Mouse (Mus musculus) thymus, adult 2 months (tissue): Measurements from ENCODE around the gene Zfp148. TPM values are rescaled to one million over a fixed set of nuclear protein-coding genes. Genes with fewer than 3 reads are reported as not detected.

Experiments used
- DNase-seq: peaks from one replicate; pipeline ENCODE4 v3.0.0; 2021
- H3K27ac ChIP-seq: fragments of 200-500 bp; 2 replicates; pipeline ENCODE4 v1.5.1; 2012; ENCODE audit warnings: low read length, control low read depth; ENCODE audit not compliant: control insufficient read depth, insufficient read depth
- H3K27me3 ChIP-seq: fragments of 200-500 bp; 2 replicates; pipeline ENCODE4 v1.6.1; 2012; ENCODE audit warnings: mild to moderate bottlenecking, low read length, moderate library complexity, mixed read lengths; ENCODE audit not compliant: control insufficient read depth, insufficient read depth
- H3K36me3 ChIP-seq: fragments of 200-500 bp; 2 replicates; pipeline ENCODE4 v1.6.1; 2012; ENCODE audit warnings: mild to moderate bottlenecking, low read length, moderate library complexity; ENCODE audit not compliant: control insufficient read depth, insufficient read depth
- H3K4me1 ChIP-seq: fragments of 200-500 bp; replicated peaks from 2 replicates; pipeline ENCODE4 v1.6.1; 2012; ENCODE audit warnings: low read length; ENCODE audit not compliant: control insufficient read depth, insufficient read depth
- H3K4me3 ChIP-seq: fragments of 200-500 bp; 2 replicates; pipeline ENCODE4 v1.5.1; 2012; ENCODE audit warnings: mild to moderate bottlenecking, low read length, control low read depth, moderate library complexity; ENCODE audit not compliant: control insufficient read depth, insufficient read depth
- CTCF ChIP-seq: fragments of 200-500 bp; IDR thresholded peaks from 2 replicates; pipeline ENCODE4 v1.5.1; 2012; ENCODE audit warnings: mild to moderate bottlenecking, control low read depth, low read length, moderate library complexity, borderline replicate concordance; ENCODE audit not compliant: control insufficient read depth, poor library complexity, insufficient read depth; ENCODE audit errors: extremely low read depth
- POLR2A ChIP-seq: fragments of 200-500 bp; IDR thresholded peaks from 2 replicates; pipeline ENCODE4 v1.6.1; 2012; ENCODE audit warnings: mild to moderate bottlenecking, low read length, control low read depth, moderate library complexity; ENCODE audit not compliant: control insufficient read depth, poor library complexity, insufficient read depth; ENCODE audit errors: extremely low read depth
- WGBS: fragments of 180-500 bp; shearing (Covaris S2); methylation state at CpG from one replicate; pipeline ENCODE4 v1.1.7; 2018; 5-methylcytosine and 5-hydroxymethylcytosine counted together
- polyA plus RNA-seq: library from polyadenylated mRNA; depleted of rRNA; stranded (reverse); fragments of >200 nt; gene quantifications from 2 replicates; pipeline ENCODE4 v1.2.3, GENCODE M21; 2012

Gene Zfp148
- polyA plus RNA-seq, 1 experiment = 22.5 TPM

DNA sequence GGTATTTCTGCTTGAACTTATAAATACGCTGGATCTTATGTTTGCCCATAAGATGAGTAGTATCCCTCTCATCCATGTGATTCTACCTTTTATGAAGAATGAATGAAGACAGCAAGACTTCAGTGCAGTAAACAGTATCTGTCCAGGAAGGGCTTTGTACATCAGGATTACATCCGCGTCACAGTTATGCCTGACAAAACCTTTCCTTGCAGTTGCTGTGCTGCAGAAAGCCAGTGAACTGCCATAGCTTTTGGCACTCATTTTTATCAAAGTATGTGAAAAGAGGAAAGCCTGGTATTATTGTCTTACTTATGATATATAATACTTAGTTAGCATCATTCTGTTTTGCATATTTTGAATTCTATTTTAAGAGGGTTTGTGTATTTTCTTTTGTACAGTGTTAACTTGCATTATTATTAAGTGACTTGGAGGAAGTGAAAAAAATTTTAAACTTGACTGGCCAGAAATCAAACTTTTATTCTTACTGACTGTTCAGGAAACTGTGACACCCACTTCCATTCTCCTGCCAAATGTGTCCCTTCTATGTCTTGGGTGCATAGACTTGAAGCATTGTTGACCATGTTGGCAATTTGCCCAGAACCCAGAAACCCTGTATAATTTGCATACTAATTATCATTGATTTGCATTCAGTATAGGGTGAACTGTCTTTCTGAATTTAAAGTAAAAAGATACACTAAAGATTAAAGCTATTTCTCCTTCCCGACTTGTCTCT is 84.0 kb downstream of the Zfp148 start:
- Histone ChIP-seq H3K4me3 (no peak overlapping the region), H3K27ac (no peak overlapping the region), H3K27me3 (no peaks in the 10 kb centered on the region), H3K36me3 (peaks cover 15% of the 10 kb centered on the region), H3K4me1 (no peaks in the 10 kb centered on the region)
- no peak for DNase-seq
- TF ChIP-seq POLR2A (no peak), CTCF (no peak)
- 96% methylated on average over 4 of the region's 4 CpGs for WGBS

DNA sequence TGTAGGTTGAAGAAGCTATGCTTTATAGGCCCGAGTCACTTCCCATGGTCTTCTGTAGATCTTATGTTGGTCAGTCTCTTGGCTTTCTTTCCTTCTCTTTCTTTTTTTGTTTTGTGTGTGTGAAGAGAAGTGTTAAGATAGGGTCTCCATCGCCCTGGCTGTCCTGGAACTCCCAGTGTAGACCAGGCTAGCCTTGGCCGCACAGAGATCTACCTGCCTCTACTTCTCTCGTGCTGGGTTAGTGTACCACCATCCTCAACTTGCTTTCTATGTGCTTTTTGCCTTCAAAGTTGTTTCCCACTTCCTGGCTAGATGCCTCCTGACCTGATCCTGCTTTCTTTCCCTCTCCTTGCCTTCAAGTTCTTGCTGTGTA is 84.6 kb downstream of the Zfp148 start:
- H3K27me3 ChIP-seq = no peaks in the 10 kb centered on the region
- TF ChIP-seq POLR2A (no peak), CTCF (no peak)
- H3K27ac ChIP-seq = no peak overlapping the region
- no peak overlapping the region for H3K4me3 ChIP-seq
- H3K36me3 ChIP-seq = peaks cover 9% of the 10 kb centered on the region
- DNase-seq = no peak
- no peaks in the 10 kb centered on the region for H3K4me1 ChIP-seq
- WGBS = 98% methylated on average over 4 of the region's 4 CpGs

- Histone ChIP-seq H3K27me3 (no peaks in the 10 kb centered on the region), H3K27ac (no peak overlapping the region), H3K36me3 (peaks cover 12% of the 10 kb centered on the region), H3K4me1 (no peaks in the 10 kb centered on the region), H3K4me3 (no peak overlapping the region)
- DNase-seq = no peak
- 93% methylated on average over 6 of the region's 6 CpGs for WGBS
- TF ChIP-seq POLR2A (no peak), CTCF (no peak)
Measured at GRCm38 (mm10) chr16:33467451-33467850, 86.8 kb downstream of the Zfp148 start.

DNA sequence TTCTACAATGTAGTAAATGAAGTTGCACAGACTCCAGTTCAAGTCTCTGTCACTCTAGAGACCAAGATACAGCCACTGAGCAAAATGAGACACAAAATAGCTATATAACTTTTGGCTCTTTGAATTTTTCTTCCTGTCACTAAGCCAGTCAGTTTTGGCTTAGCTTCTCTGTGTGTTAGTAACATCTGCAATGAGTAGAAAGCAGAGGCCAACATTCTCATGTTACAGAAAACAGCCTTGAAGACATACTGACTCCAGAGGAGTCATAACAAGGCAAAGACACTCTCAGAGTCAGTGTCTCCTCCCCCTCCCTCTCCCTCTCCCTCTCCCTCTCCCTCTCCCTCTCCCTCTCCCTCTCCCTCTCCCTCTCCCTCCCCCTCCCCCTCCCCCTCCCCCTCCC is 89.3 kb downstream of the Zfp148 start:
- no peak overlapping the region for H3K4me3 ChIP-seq
- peaks cover 17% of the 10 kb centered on the region for H3K36me3 ChIP-seq
- no peaks in the 10 kb centered on the region for H3K27me3 ChIP-seq
- DNase-seq = no peak
- no peaks in the 10 kb centered on the region for H3K4me1 ChIP-seq
- TF ChIP-seq POLR2A = no peak
- no peak for TF ChIP-seq CTCF
- H3K27ac ChIP-seq = no peak overlapping the region

GRCm38 (mm10) chr16:33474381-33474780 is 93.7 kb downstream of the Zfp148 start:
- 65% methylated on average over 6 of the region's 6 CpGs for WGBS
- H3K36me3 ChIP-seq = peaks cover 16% of the 10 kb centered on the region
- DNase-seq = no peak
- no peak for TF ChIP-seq CTCF
- TF ChIP-seq POLR2A = no peak
- no peaks in the 10 kb centered on the region for H3K4me1 ChIP-seq
- H3K4me3 ChIP-seq = no peak overlapping the region
- no peak overlapping the region for H3K27ac ChIP-seq
- no peaks in the 10 kb centered on the region for H3K27me3 ChIP-seq

GRCm38 (mm10) chr16:33479926-33480325 is 99.3 kb downstream of the Zfp148 start:
- DNase-seq = no peak
- Histone ChIP-seq H3K27ac (no peak overlapping the region), H3K27me3 (no peaks in the 10 kb centered on the region), H3K4me1 (no peaks in the 10 kb centered on the region), H3K36me3 (peaks cover 15% of the 10 kb centered on the region), H3K4me3 (no peak overlapping the region)
- TF ChIP-seq CTCF (no peak), POLR2A (no peak)

GRCm38 (mm10) chr16:33481148-33481547 is 100.5 kb downstream of the Zfp148 start:
- TF ChIP-seq CTCF = no peak
- no peak for TF ChIP-seq POLR2A
- no peaks in the 10 kb centered on the region for H3K27me3 ChIP-seq
- no peak overlapping the region for H3K4me3 ChIP-seq
- H3K36me3 ChIP-seq = peaks cover 19% of the 10 kb centered on the region
- no peak overlapping the region for H3K27ac ChIP-seq
- peak; percentile 17 for DNase-seq
- WGBS = 95% methylated on average over 2 of the region's 2 CpGs
- H3K4me1 ChIP-seq = no peaks in the 10 kb centered on the region
